Mouse (Mus musculus): ENCODE measurements around the gene Otulin.

- TF ChIP-seq CTCF (IDR thresholded peaks at IDR 0.05; ENCODE audit: insufficient read depth, low read depth, low read length): no peak
- no peak for TF ChIP-seq POLR2A (IDR thresholded peaks at IDR 0.05; ENCODE audit: insufficient read depth, low read depth, low read length)
Measured at GRCm38 (mm10) chr15:27568371-27568770, 62.1 kb downstream of the Otulin start.
